9 mouse cellular contexts compared by ENCODE assay signal in genomic region chr3:107605304-107605703, GRCm38 (mm10). TPM values are rescaled to one million over a fixed set of nuclear protein-coding genes. Genes with fewer than 3 reads are reported as not detected.
DNase-seq lines count a peak whose midpoint lies in the region; ATAC-seq and TF ChIP-seq lines count a peak whose summit lies in the region.
"Had no signal": no experiment of that assay in that cellular context is flagged by ENCODE, and none has a peak within 500 bp of the region (broad histone marks: within the 10 kb centered on the region; RNA-seq: fewer than 3 reads in every experiment).

No protein-coding gene starts in this region.

- H3K79me3 ChIP-seq in C2C12 (ENCODE audit: low read depth): no peaks in the 10 kb centered on the region

- no peak overlapping the region for H3K9ac ChIP-seq in heart, postnatal 0 days (replicated peaks; ENCODE audit: low read depth, low read length)
- H3K9ac ChIP-seq in heart, embryonic 12.5 days: no peak overlapping the region
- no peak overlapping the region for H3K9ac ChIP-seq in embryonic facial prominence, embryonic 11.5 days (replicated peaks; ENCODE audit: low read length)
- H3K9ac ChIP-seq in kidney, postnatal 0 days (ENCODE audit: low read depth, low read length): no peak overlapping the region
- H3K9ac ChIP-seq in stomach, postnatal 0 days (ENCODE audit: low read length): no peak overlapping the region

- peak; percentile 72 for ATAC-seq in heart, postnatal 0 days (ENCODE audit: insufficient read depth, low read depth)
- ATAC-seq in heart, embryonic 12.5 days (ENCODE audit: insufficient number of reproducible peaks, low FRiP score): no peak
- ATAC-seq in embryonic facial prominence, embryonic 11.5 days (replicated peaks; ENCODE audit: insufficient number of reproducible peaks, low FRiP score, low TSS enrichment, low read depth): no peak
- peak; percentile 41; the same call in 1 of the 2 replicates for ATAC-seq in kidney, postnatal 0 days (replicated peaks; ENCODE audit: low FRiP score, low read depth)
- peak; percentile 73; the same call in 1 of the 2 replicates for ATAC-seq in megakaryocyte, adult 5-6 weeks (ENCODE audit: poor library complexity, severe bottlenecking)
- peak; percentile 43; the same call in 1 of the 2 replicates for ATAC-seq in stomach, postnatal 0 days (ENCODE audit: low FRiP score, low TSS enrichment)

- 10% methylated on average over 4 of the region's 4 CpGs for WGBS in heart, postnatal 0 days
- WGBS in heart, embryonic 12.5 days: 14% methylated on average over 4 of the region's 4 CpGs
- WGBS in embryonic facial prominence, embryonic 11.5 days: 5% methylated on average over 4 of the region's 4 CpGs
- WGBS in kidney, postnatal 0 days: 14% methylated on average over 4 of the region's 4 CpGs
- WGBS in stomach, postnatal 0 days: 7% methylated on average over 4 of the region's 4 CpGs

- TF ChIP-seq CTCF in heart, postnatal 0 days (IDR thresholded peaks at IDR 0.05; ENCODE audit: low read depth): peak; percentile 84
- TF ChIP-seq CTCF in C2C12 (IDR thresholded peaks at IDR 0.05; ENCODE audit: control insufficient read depth, insufficient read depth, insufficient read length): peak; percentile 69
- TF ChIP-seq CTCF in kidney, postnatal 0 days (IDR thresholded peaks at IDR 0.05; ENCODE audit: low read depth): peak; percentile 88
- TF ChIP-seq CTCF in stomach, postnatal 0 days (IDR thresholded peaks at IDR 0.05; ENCODE audit: low read depth): peak; percentile 88

- peaks cover 16% of the 10 kb centered on the region for H3K27me3 ChIP-seq in heart, postnatal 0 days (ENCODE audit: control insufficient read depth, insufficient read depth, low read length)
- H3K27me3 ChIP-seq in heart, embryonic 12.5 days (replicated peaks): peaks cover 37% of the 10 kb centered on the region
- H3K27me3 ChIP-seq in C2C12 (ENCODE audit: control insufficient read depth, insufficient read depth, insufficient read length): peaks cover 30% of the 10 kb centered on the region
- H3K27me3 ChIP-seq in embryonic facial prominence, embryonic 11.5 days (ENCODE audit: control insufficient read depth, insufficient read depth, low read length): no peaks in the 10 kb centered on the region; the same call in 1 of the 2 replicates
- H3K27me3 ChIP-seq in kidney, postnatal 0 days (ENCODE audit: insufficient read depth, low read length): peaks cover 8% of the 10 kb centered on the region; the same call in 1 of the 2 replicates
- 0 out of 2 replicates have a peak, but pooled peaks cover 2% of the 10 kb centered on the region for H3K27me3 ChIP-seq in stomach, postnatal 0 days (ENCODE audit: control insufficient read depth, insufficient read depth, low read length)

- no peaks in the 10 kb centered on the region for H3K79me2 ChIP-seq in C2C12 (ENCODE audit: control insufficient read depth, insufficient read depth)

- H3K4me3 ChIP-seq in heart, postnatal 0 days (ENCODE audit: low read depth, low read length): no peak overlapping the region
- H3K4me3 ChIP-seq in heart, embryonic 12.5 days: no peak overlapping the region
- no peak overlapping the region for H3K4me3 ChIP-seq in C2C12 (ENCODE audit: insufficient read depth, poor library complexity, severe bottlenecking)
- no peak overlapping the region for H3K4me3 ChIP-seq in embryonic facial prominence, embryonic 11.5 days (ENCODE audit: low read depth, low read length)
- H3K4me3 ChIP-seq in kidney, postnatal 0 days (replicated peaks; ENCODE audit: low read depth, low read length): no peak overlapping the region
- H3K4me3 ChIP-seq in stomach, postnatal 0 days (ENCODE audit: low read depth, low read length): no peak overlapping the region

- H3K4me2 ChIP-seq in heart, postnatal 0 days (ENCODE audit: low read depth, low read length): no peak overlapping the region
- no peak overlapping the region for H3K4me2 ChIP-seq in heart, embryonic 12.5 days
- no peak overlapping the region for H3K4me2 ChIP-seq in embryonic facial prominence, embryonic 11.5 days (ENCODE audit: low read depth, low read length)
- no peak overlapping the region for H3K4me2 ChIP-seq in kidney, postnatal 0 days (ENCODE audit: low read length)
- H3K4me2 ChIP-seq in stomach, postnatal 0 days (replicated peaks; ENCODE audit: low read depth): no peak overlapping the region

- DNase-seq in heart, postnatal 0 days (ENCODE audit: low spot score): peak; percentile 57
- DNase-seq in adrenal gland, postnatal 10 days: peak; percentile 80
- peak; percentile 81 for DNase-seq in embryonic facial prominence, embryonic 11.5 days (ENCODE audit: low spot score)
- peak; percentile 77 for DNase-seq in kidney, postnatal 0 days (ENCODE audit: low spot score)
- DNase-seq in stomach, postnatal 0 days (ENCODE audit: low spot score): peak; percentile 64

- no peaks in the 10 kb centered on the region for H3K4me1 ChIP-seq in heart, postnatal 0 days (ENCODE audit: control insufficient read depth, insufficient read depth)
- peaks cover 12% of the 10 kb centered on the region for H3K4me1 ChIP-seq in heart, embryonic 12.5 days (replicated peaks)
- no peaks in the 10 kb centered on the region; the same call in 1 of the 2 replicates for H3K4me1 ChIP-seq in embryonic facial prominence, embryonic 11.5 days (ENCODE audit: control insufficient read depth, insufficient read depth, low read length)
- no peaks in the 10 kb centered on the region for H3K4me1 ChIP-seq in kidney, postnatal 0 days (replicated peaks; ENCODE audit: insufficient read depth, low read length)
- no peaks in the 10 kb centered on the region for H3K4me1 ChIP-seq in stomach, postnatal 0 days (replicated peaks; ENCODE audit: control insufficient read depth, insufficient read depth)

- H3K27ac ChIP-seq in heart, postnatal 0 days (ENCODE audit: low read depth): no peak overlapping the region
- H3K27ac ChIP-seq in heart, embryonic 12.5 days (ENCODE audit: poor library complexity, severe bottlenecking): no peak overlapping the region
- no peak overlapping the region for H3K27ac ChIP-seq in embryonic facial prominence, embryonic 11.5 days (replicated peaks; ENCODE audit: low read depth, low read length)
- H3K27ac ChIP-seq in kidney, postnatal 0 days: no peak overlapping the region
- H3K27ac ChIP-seq in stomach, postnatal 0 days (replicated peaks): no peak overlapping the region

- H3K9me3 ChIP-seq in heart, postnatal 0 days (replicated peaks; ENCODE audit: control insufficient read depth, low read length): no peaks in the 10 kb centered on the region
- no peaks in the 10 kb centered on the region for H3K9me3 ChIP-seq in heart, embryonic 12.5 days (replicated peaks)
- no peaks in the 10 kb centered on the region for H3K9me3 ChIP-seq in embryonic facial prominence, embryonic 11.5 days (replicated peaks; ENCODE audit: control insufficient read depth, low read length)
- no peaks in the 10 kb centered on the region for H3K9me3 ChIP-seq in kidney, postnatal 0 days (replicated peaks; ENCODE audit: low read length)
- no peaks in the 10 kb centered on the region for H3K9me3 ChIP-seq in stomach, postnatal 0 days (ENCODE audit: control insufficient read depth, low read length)

- no peak overlapping the region for H3ac ChIP-seq in C2C12 (ENCODE audit: control insufficient read depth, insufficient read length, low read depth)

- H3K36me3 ChIP-seq in heart, postnatal 0 days (replicated peaks; ENCODE audit: control insufficient read depth, insufficient read depth, low read length): no peaks in the 10 kb centered on the region
- H3K36me3 ChIP-seq in heart, embryonic 12.5 days: no peaks in the 10 kb centered on the region; the same call in 1 of the 2 replicates
- H3K36me3 ChIP-seq in C2C12 (ENCODE audit: control insufficient read depth, insufficient read depth): no peaks in the 10 kb centered on the region
- no peaks in the 10 kb centered on the region for H3K36me3 ChIP-seq in embryonic facial prominence, embryonic 11.5 days (replicated peaks; ENCODE audit: control insufficient read depth, insufficient read depth, low read depth, low read length)
- H3K36me3 ChIP-seq in kidney, postnatal 0 days (ENCODE audit: insufficient read depth, low read length): no peaks in the 10 kb centered on the region
- no peaks in the 10 kb centered on the region for H3K36me3 ChIP-seq in stomach, postnatal 0 days (ENCODE audit: control insufficient read depth, insufficient read depth, low read length)

- no peak for TF ChIP-seq EP300 in heart, postnatal 0 days (IDR thresholded peaks at IDR 0.05; ENCODE audit: low read depth)
- TF ChIP-seq EP300 in stomach, postnatal 0 days (optimal IDR thresholded peaks at IDR 0.05): no peak

RNA-seq across cellular contexts. Expression of gene Alx3, which starts 10.5 kb away (rescaled TPM):
- not detected in 2 replicates for total RNA-seq in heart, postnatal 0 days (2014; rRNA removed; ENCODE audit: low replicate concordance)
- polyA plus RNA-seq in heart, postnatal 0 days (2015; fragmentation: Nextera tagmentation; extraction: Ambion mirVana): not detected in 2 replicates
- polyA plus RNA-seq in heart, embryonic 12.5 days (2016; fragmentation: Nextera tagmentation; extraction: Ambion mirVana): 0.49 and 1.4 TPM in 2 replicates
- polyA plus RNA-seq in C2C12 (2012; fragmentation: generic; extraction: Trizol): not detected
- total RNA-seq in adrenal gland, postnatal 10 days (2021): not detected
- polyA plus RNA-seq in embryonic facial prominence, embryonic 11.5 days (2014; fragmentation: Nextera tagmentation; extraction: Ambion mirVana): 34.3 and 39.6 TPM in 2 replicates
- polyA plus RNA-seq in kidney, postnatal 0 days (2015; fragmentation: Nextera tagmentation; extraction: Ambion mirVana): 0.09 TPM in 2 replicates
- total RNA-seq in megakaryocyte, adult 5-6 weeks (2015): not detected in 2 replicates
- total RNA-seq in megakaryocyte, adult 5-6 weeks (2017): not detected in 2 replicates
- polyA plus RNA-seq in stomach, postnatal 0 days (2015; fragmentation: Nextera tagmentation; extraction: Ambion mirVana): not detected in 2 replicates

RNA-seq across cellular contexts. Expression of gene Gm10961, which starts 25.8 kb away (rescaled TPM):
- total RNA-seq in heart, postnatal 0 days (2014; rRNA removed; ENCODE audit: low replicate concordance): not detected in 2 replicates
- not detected in 2 replicates for polyA plus RNA-seq in heart, postnatal 0 days (2015; fragmentation: Nextera tagmentation; extraction: Ambion mirVana)
- polyA plus RNA-seq in heart, embryonic 12.5 days (2016; fragmentation: Nextera tagmentation; extraction: Ambion mirVana): not detected in 2 replicates
- not detected for polyA plus RNA-seq in C2C12 (2012; fragmentation: generic; extraction: Trizol)
- total RNA-seq in adrenal gland, postnatal 10 days (2021): not detected
- polyA plus RNA-seq in embryonic facial prominence, embryonic 11.5 days (2014; fragmentation: Nextera tagmentation; extraction: Ambion mirVana): not detected in 2 replicates
- polyA plus RNA-seq in kidney, postnatal 0 days (2015; fragmentation: Nextera tagmentation; extraction: Ambion mirVana): not detected in 2 replicates
- not detected in 2 replicates for total RNA-seq in megakaryocyte, adult 5-6 weeks (2015)
- not detected in 2 replicates for total RNA-seq in megakaryocyte, adult 5-6 weeks (2017)
- polyA plus RNA-seq in stomach, postnatal 0 days (2015; fragmentation: Nextera tagmentation; extraction: Ambion mirVana): not detected in 2 replicates
- polyA plus RNA-seq: limb, embryonic 14.5 days had no signal

RNA-seq across cellular contexts. Expression of gene Strip1, which starts 26.2 kb away (rescaled TPM):
- total RNA-seq in heart, postnatal 0 days (2014; rRNA removed; ENCODE audit: low replicate concordance): 35.7 and 49.2 TPM in 2 replicates
- 23.5 and 24.0 TPM in 2 replicates for polyA plus RNA-seq in heart, postnatal 0 days (2015; fragmentation: Nextera tagmentation; extraction: Ambion mirVana)
- polyA plus RNA-seq in heart, embryonic 12.5 days (2016; fragmentation: Nextera tagmentation; extraction: Ambion mirVana): 43.6 and 44.6 TPM in 2 replicates
- 35.2 TPM for polyA plus RNA-seq in C2C12 (2012; fragmentation: generic; extraction: Trizol)
- total RNA-seq in adrenal gland, postnatal 10 days (2021): 10 to 100 TPM; 30.2 to 36.4 TPM
- polyA plus RNA-seq in embryonic facial prominence, embryonic 11.5 days (2014; fragmentation: Nextera tagmentation; extraction: Ambion mirVana): 75.0 and 80.1 TPM in 2 replicates
- polyA plus RNA-seq in kidney, postnatal 0 days (2015; fragmentation: Nextera tagmentation; extraction: Ambion mirVana): 34.4 and 34.9 TPM in 2 replicates
- total RNA-seq in megakaryocyte, adult 5-6 weeks (2015): 19.4 and 20.5 TPM in 2 replicates
- total RNA-seq in megakaryocyte, adult 5-6 weeks (2017): 17.0 and 19.2 TPM in 2 replicates
- polyA plus RNA-seq in stomach, postnatal 0 days (2015; fragmentation: Nextera tagmentation; extraction: Ambion mirVana): 25.4 and 26.1 TPM in 2 replicates

RNA-seq across cellular contexts. Expression of gene Ubl4b, which starts 50.4 kb away (rescaled TPM):
- not detected in 2 replicates for total RNA-seq in heart, postnatal 0 days (2014; rRNA removed; ENCODE audit: low replicate concordance)
- polyA plus RNA-seq in heart, postnatal 0 days (2015; fragmentation: Nextera tagmentation; extraction: Ambion mirVana): not detected in 2 replicates
- polyA plus RNA-seq in heart, embryonic 12.5 days (2016; fragmentation: Nextera tagmentation; extraction: Ambion mirVana): not detected in 2 replicates
- polyA plus RNA-seq in C2C12 (2012; fragmentation: generic; extraction: Trizol): not detected
- total RNA-seq in adrenal gland, postnatal 10 days (2021): not detected
- 0.15 and 0.79 TPM in 2 replicates for polyA plus RNA-seq in embryonic facial prominence, embryonic 11.5 days (2014; fragmentation: Nextera tagmentation; extraction: Ambion mirVana)
- not detected in 2 replicates for polyA plus RNA-seq in kidney, postnatal 0 days (2015; fragmentation: Nextera tagmentation; extraction: Ambion mirVana)
- total RNA-seq in megakaryocyte, adult 5-6 weeks (2015): not detected in 2 replicates
- total RNA-seq in megakaryocyte, adult 5-6 weeks (2017): not detected in 2 replicates
- polyA plus RNA-seq in stomach, postnatal 0 days (2015; fragmentation: Nextera tagmentation; extraction: Ambion mirVana): not detected in 2 replicates

Comparison
In these comparisons a context has a peak if more than half of its experiments do, and no peak if none do; other contexts are left out.
1. ATAC-seq: peak in heart, postnatal 0 days (single experiment), kidney, postnatal 0 days (single experiment), megakaryocyte, adult 5-6 weeks (single experiment) and stomach, postnatal 0 days (single experiment); none in heart, embryonic 12.5 days (single experiment) and embryonic facial prominence, embryonic 11.5 days (single experiment).
2. RNA of gene Alx3, which starts 10.5 kb away (polyA plus RNA-seq): 34.3 to 39.6 TPM in embryonic facial prominence, embryonic 11.5 days; 0.49 to 1.4 TPM in heart, embryonic 12.5 days, 0.09 TPM in kidney, postnatal 0 days, not detected in heart, postnatal 0 days, not detected in stomach, postnatal 0 days and not detected in C2C12 (single experiment); every median in the first group is over 10 times any median in the second.
3. Peak in every context shown above with its lines, with median percentiles within 50 percentile points of each other: DNase-seq and CTCF ChIP-seq.